Mouse (Mus musculus): ENCODE data around the gene Selenos. TPM values are rescaled to one million over a fixed set of nuclear protein-coding genes. Genes with fewer than 3 reads are reported as not detected.

Selenos gene
- total RNA-seq, 2 experiments from 2014 or later, result 31.1 to 36.9 TPM

DNA sequence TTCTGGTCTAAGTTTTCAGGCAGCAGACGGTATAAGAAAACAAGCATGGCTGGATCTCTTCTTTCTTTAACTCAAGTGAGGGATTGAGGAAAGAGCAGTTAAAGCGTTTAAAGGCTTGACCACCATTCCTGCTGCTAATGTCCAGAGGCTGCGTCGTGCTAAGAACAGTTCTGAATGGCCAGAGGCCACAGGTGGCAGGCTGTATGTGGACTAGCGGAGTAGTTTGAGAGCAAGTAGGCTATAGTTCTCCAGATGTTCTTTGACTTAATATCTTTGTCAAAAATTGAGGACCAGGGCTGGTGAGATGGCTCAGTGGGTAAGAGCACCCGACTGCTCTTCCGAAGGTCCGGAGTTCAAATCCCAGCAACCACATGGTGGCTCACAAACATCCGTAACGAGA is 31.8 kb downstream of the Selenos start:
- no peak for DNase-seq (ENCODE audit: low spot score)
- intact Hi-C loops (cut with DNase I), result loop anchor here (5.0 kb wide), 1 partner anchor 86 kb away; no protein-coding TSS in a partner anchor

DNA sequence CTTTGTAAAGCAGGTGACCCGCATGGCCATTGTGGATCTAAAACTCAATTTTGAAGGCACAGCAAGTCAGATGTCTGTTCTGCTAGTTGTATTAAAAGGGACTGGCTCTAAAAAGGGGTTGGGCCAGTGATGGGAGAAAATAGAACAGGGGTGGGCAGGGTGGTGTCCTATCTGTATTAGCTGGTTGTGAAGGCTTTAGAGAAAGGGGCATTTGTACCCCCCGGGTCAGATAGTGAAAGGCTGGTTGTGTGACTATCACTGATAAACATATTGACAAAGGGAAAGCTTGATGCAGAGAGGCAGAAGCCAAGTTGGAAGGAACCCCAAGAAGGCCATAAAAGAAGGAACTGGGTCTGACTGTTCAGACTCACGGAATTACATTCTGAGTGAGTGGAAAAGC is 34.1 kb downstream of the Selenos start:
- intact Hi-C loops (cut with DNase I), result loop anchor here (5.0 kb wide), 1 partner anchor 84 kb away; no protein-coding TSS in a partner anchor

DNA sequence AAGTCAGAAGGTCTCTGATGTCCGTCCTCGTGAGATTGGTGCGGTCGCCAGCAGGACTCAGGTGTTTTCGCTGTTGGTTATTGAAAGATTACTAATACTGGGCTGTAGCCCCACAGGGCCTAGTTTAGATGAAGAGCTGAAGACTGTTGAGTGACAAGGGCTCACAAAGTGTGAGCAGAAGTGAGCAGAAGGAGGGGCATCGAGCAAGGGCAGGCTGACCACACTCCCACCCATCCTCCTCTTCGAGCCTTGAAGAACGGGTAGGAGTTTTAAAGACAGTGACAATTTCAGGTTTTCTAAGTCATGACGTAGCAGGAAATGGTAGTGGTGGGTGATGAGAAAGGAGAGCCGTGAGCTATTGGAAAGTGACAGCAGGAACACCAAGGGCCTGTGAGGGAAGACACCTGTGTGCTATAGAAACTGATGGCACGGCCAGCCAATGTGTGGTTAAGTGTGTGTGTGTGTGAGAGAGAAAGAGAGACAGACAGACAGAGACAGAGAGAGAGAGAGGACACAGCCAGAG is 36.4 kb downstream of the Selenos start:
- DNase-seq (ENCODE audit: low spot score), result no peak
- intact Hi-C loops (cut with DNase I), result no loop called here

More for the DNA sequence above, 34.1 kb downstream of the Selenos start:
- no peak for DNase-seq (ENCODE audit: low spot score)

GRCm38 (mm10) chr7:66116906-66117482 is 37.5 kb downstream of the Selenos start:
- intact Hi-C loops (cut with DNase I), result no loop called here
- DNase-seq (ENCODE audit: low spot score), result no peak

DNA sequence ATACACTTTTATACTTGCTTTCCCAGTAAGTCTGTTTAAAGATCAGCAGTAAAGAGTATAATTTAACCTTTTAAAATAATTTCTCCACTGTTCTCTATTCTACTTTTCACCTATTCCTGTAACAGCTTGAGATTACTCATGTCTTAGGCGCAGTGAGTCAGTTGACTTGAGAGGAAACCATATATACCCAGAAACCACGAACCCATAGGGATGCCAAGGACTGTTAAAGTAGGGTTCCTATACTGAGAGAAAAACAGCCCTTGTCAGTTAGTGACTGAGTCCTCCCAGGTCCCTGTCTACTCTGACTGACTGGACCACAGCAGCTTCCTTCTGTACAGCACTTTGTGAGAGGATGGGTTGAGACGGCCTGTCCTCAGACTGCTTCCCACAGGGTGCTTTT is 38.6 kb downstream of the Selenos start:
- no peak for DNase-seq (ENCODE audit: low spot score)
- intact Hi-C loops (cut with DNase I), result no loop called here

GRCm38 (mm10) chr7:66118796-66119195 is 39.3 kb downstream of the Selenos start:
- DNase-seq (ENCODE audit: low spot score), result no peak
- intact Hi-C loops (cut with DNase I), result no loop called here

- intact Hi-C loops (cut with DNase I), result no loop called here
- no peak for DNase-seq (ENCODE audit: low spot score)
Measured at GRCm38 (mm10) chr7:66120139-66120538, 40.7 kb downstream of the Selenos start.

- intact Hi-C loops (cut with DNase I), result no loop called here
- DNase-seq (ENCODE audit: low spot score), result no peak
Measured at GRCm38 (mm10) chr7:66120702-66121396, 41.4 kb downstream of the Selenos start.

- DNase-seq (ENCODE audit: low spot score), result no peak
- intact Hi-C loops (cut with DNase I), result no loop called here
Measured at GRCm38 (mm10) chr7:66124551-66124968, 45.1 kb downstream of the Selenos start.

- DNase-seq (ENCODE audit: low spot score), result no peak
- intact Hi-C loops (cut with DNase I), result no loop called here
Measured at GRCm38 (mm10) chr7:66125368-66125767, 45.9 kb downstream of the Selenos start.

DNA sequence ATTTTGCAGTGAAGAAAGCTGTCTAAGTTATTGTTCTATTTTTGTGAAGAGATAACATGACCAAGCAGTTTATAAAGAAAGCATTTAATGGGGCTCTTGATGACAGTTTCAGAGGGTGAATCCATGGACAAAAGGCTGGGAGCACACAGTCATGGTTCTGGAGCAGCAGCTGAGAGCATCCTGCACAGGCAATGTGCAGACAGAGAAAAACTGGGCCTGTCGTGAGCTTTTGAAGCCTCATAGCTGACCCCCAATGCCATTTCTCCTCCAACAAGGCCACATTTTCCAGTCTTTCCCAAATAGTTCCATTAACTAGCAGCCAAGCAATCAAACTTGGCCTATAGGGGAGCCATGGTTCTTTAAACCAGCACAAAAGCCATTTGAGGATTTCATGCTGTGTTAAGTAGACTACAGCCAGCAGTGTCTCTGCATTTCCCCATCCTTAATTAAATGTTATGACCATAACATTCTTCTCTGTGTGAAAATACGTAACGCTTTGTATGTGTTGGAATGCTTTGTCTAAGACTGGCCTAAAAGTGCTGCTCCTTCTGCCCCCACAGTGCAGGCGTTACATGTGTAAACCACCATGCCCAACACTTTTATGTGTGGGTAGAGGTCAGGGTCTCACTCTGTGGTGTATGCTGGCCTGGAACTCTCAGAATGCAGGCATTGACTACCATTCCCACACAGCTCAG is 48.6 kb downstream of the Selenos start:
- intact Hi-C loops (cut with DNase I), result no loop called here
- no peak for DNase-seq (ENCODE audit: low spot score)

GRCm38 (mm10) chr7:66128857-66129256 is 49.4 kb downstream of the Selenos start:
- intact Hi-C loops (cut with DNase I), result no loop called here
- no peak for DNase-seq (ENCODE audit: low spot score)

DNA sequence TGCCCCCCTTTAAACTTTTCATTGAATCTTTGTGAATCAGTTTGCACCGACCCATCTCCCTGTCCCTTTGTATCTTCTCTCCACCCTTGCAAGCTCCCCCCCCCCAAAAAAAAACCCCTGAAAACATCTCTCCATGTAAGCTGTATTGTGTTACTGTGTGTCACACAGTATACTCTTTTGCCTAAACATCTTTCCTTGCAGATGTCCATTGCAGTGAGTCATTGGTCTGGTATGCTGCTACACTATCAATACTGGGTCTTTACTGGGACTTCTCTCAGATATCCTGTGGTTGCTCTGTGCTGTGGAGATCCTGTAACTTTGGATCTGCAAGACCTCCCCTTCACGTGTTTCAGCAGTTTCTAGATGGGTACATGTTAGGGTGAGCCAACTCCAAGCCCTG is 50.8 kb downstream of the Selenos start:
- intact Hi-C loops (cut with DNase I), result no loop called here
- DNase-seq (ENCODE audit: low spot score), result no peak

DNA sequence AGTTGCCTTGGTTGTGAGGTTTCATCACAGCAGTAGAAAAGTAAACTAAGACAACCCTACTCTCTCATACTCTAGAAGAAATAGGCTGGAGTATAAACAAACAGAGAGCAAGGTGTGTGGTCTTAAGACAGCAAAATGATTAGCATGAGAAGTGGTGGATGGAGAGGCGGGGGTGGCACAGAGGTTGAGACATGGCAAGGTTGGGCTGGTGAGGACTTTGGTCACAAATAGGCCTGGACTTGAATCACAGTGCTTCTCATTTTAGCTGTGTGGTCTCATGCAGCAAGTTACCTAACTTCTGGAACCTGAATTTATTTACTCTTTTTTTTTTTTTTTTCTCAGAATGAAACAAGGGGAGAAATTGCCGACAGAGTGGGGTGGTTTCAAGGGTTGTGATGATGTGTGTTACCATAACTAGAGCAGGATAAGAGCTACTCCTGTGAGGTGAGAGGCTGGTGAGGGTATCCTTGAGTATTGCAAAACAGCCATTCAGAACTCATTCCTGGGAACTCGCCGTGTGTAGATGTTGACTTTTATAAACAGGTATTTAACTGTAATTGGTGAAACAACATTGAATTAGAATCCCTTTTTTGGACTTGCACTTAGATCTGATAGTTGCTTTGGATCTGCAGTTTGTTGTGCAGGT is 52.5 kb downstream of the Selenos start:
- intact Hi-C loops (cut with DNase I), result no loop called here
- no peak for DNase-seq (ENCODE audit: low spot score)

- DNase-seq (ENCODE audit: low spot score), result no peak
- intact Hi-C loops (cut with DNase I), result no loop called here
Measured at GRCm38 (mm10) chr7:66134154-66134553, 54.7 kb downstream of the Selenos start.

DNA sequence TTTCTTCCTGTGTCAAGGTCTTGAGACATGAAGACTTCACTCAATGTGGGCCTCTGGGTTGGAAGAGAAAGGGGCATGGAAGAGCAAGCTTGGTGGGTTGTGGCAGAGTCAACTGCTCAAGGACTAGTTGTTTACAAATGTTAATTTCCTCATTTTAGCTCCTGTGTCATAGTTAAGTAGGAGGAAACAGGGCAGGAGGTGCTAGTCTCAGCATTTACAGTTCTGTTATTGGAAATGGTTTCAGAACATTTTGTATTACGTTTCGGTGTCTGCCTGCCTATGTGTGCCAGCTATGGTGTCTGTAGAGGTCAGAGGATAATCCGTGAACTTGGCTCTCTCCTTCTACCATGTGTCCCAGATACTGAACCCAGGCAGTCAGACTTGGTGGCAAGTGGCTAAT is 56.2 kb downstream of the Selenos start:
- no peak for DNase-seq (ENCODE audit: low spot score)

DNA sequence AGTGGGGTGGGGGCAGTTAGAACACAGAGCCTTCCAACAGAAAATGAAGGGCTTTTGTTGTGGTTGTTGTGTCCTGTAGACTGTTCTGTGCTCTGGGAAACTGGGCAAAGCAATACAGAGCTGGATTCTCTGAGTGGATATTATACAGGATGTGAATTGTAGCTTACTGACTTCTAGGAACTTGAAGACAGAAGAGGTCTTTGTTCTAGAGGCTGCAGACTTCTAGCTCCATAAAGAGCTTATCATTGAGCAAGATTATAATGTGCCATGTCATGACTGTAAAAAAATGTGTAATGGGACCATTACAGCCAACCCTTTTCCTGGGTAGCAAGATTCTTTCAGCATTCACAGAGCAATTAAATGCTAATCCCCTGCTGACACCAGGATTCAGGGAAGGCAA is 56.7 kb downstream of the Selenos start:
- no peak for DNase-seq (ENCODE audit: low spot score)
- intact Hi-C loops (cut with DNase I), result no loop called here

More for the DNA sequence above, 56.2 kb downstream of the Selenos start:
- intact Hi-C loops (cut with DNase I), result no loop called here

DNA sequence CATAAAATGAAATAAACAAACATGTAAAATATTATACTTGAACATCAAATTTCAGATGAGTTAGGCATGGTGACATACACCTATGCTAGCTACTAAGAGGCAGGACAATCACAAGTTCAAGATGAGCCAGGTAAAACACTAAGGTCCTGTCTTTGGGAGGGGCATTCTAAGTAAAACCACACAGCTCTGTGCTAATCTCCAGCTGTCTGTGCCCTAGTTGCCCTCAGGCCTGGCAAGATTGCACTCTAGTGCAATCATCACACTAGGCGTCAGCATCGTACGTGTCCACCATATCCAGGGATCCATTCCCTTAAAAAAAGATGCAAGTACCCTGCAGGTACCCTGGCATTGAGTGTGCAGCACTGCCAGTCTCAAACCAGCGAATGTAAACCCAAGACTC is 57.9 kb downstream of the Selenos start:
- DNase-seq (ENCODE audit: low spot score), result no peak
- intact Hi-C loops (cut with DNase I), result no loop called here

DNA sequence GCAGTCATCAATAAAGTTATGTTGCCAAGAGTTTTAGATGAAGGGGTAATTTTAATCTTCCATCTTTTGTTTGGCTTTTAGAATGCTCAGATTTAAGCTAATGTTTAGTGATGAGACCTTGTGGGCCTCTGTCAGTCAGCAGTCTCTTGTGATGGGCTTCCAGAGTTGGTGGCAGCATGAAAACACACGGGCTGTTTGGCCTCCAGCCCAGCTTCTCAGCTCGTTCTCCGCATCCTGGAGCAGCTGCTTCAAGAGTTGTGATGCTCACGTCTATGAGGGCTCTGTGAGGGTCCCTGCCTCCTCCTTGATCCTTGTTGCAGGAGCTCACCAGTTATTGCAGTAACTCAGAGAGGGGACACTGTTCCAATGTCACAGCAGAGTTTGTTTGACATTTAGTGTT is 58.9 kb downstream of the Selenos start:
- intact Hi-C loops (cut with DNase I), result no loop called here
- no peak for DNase-seq (ENCODE audit: low spot score)

DNA sequence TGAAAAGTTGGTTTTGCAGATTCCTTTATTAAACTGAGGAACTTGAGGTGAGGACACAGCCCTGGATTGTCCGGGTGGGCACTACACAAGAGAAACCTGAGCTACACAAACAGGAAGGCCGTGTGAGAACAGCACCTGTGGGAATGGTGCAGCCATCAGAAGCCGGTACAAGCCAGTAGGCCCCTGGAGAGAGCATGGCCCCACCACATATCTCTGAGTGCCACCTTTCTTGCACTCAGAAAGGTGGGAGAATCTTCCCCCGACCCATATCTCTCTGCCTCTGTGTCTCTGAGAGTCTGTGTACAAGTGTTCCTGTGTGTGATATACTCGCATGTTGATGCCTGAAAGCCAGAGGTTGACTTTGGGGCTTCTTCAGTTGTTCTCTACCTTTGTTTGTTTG is 59.4 kb downstream of the Selenos start:
- DNase-seq (ENCODE audit: low spot score), result no peak
- intact Hi-C loops (cut with DNase I), result no loop called here

All from heart, postnatal 25 days (tissue).